Comparison of ENCODE assay signal across 19 mouse cellular contexts in the genomic region with DNA sequence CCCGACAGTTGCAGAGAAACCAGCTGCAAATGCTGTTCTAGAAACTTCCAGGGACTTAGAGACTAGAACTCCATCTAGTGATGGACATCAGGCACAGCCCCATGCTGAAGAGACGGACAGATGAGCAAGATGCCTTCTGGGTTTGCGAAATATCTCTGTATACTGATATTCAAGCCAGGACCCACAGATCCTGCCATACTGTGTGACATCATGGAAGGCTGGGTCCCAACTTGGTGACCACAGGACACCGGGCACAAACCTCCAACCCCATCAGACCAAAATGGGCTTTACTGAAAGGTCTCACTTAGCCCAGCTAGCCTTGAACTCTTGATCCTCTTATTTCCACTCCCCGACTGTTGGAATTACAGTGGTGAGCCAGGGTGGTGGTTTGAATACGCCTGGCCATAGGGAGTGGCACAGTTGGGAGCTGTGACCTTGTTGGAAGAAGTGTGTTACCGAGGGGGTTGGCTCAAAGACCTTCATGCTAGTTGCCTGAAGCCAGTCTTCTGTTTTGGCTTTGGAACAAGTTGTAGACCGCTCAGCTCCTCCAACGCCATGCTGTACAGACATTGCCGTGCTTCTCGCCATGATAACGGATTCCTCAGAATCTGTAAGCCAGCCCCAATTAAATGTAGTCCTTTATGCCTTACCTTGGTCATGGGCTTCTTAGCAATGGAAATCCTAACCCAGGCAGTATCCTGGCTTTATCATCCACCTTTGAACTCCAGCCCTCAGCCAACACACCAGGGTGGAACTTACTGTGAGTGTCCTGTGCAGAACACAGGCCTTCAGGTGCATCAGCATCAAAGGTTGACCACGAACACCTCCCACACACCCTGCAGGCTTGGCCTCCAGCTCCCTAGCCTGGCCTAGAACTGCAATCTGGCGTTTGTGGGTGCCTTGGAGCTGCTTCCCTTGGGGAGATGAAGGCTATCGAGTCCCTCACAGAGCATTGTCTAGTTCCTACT. TPM values are rescaled to one million over a fixed set of nuclear protein-coding genes. Genes with fewer than 3 reads are reported as not detected.
A peak's percentile ranks its signal among the peaks of the same experiment; 100 is the strongest.
DNase-seq lines count a peak whose midpoint lies in the region; ATAC-seq and TF ChIP-seq lines count a peak whose summit lies in the region.
"Had no signal": no experiment of that assay in that cellular context is flagged by ENCODE, and none has a peak within 500 bp of the region (broad histone marks: within the 10 kb centered on the region; RNA-seq: fewer than 3 reads in every experiment).

No protein-coding gene starts in this region.

- H3K4me3 ChIP-seq in hindbrain, postnatal 0 days (ENCODE audit: low read length): no peak overlapping the region
- H3K4me3 ChIP-seq in hindbrain, embryonic 12.5 days: no peak overlapping the region
- H3K4me3 ChIP-seq in embryonic fibroblast, embryonic 13.5 days (ENCODE audit: insufficient read depth, low read length): no peak overlapping the region
- H3K4me3 ChIP-seq: heart, embryonic 12.5 days; kidney, embryonic 15.5 days; lung, embryonic 15.5 days; midbrain, embryonic 12.5 days had no signal

- 86% methylated on average over 15 of the region's 15 CpGs for WGBS in hindbrain, postnatal 0 days
- WGBS in hindbrain, embryonic 12.5 days: 85% methylated on average over 15 of the region's 15 CpGs

- peaks cover 25% of the 10 kb centered on the region for H3K36me3 ChIP-seq in hindbrain, postnatal 0 days (ENCODE audit: insufficient read depth, low read length)
- peaks cover 31% of the 10 kb centered on the region for H3K36me3 ChIP-seq in hindbrain, embryonic 12.5 days

- DNase-seq in adrenal gland, adult 2 months: peak; percentile 52
- DNase-seq in adrenal gland, adult 8-10 months: no peak
- DNase-seq in hindbrain, postnatal 0 days (ENCODE audit: low spot score): no peak
- DNase-seq in 416B (ENCODE audit: low read depth): peak; percentile 61
- DNase-seq: cerebellum, adult 9-11 months; left cerebral cortex, postnatal 4 days; right cerebral cortex, postnatal 14 days; thymus, adult 2 months had no signal

- TF ChIP-seq CTCF in hindbrain, postnatal 0 days (IDR thresholded peaks at IDR 0.05; ENCODE audit: low read depth): no peak
- TF ChIP-seq CTCF in embryonic fibroblast, embryonic 13.5 days (IDR thresholded peaks at IDR 0.05; ENCODE audit: borderline replicate concordance, insufficient read depth, low read length): no peak

- ATAC-seq in hindbrain, postnatal 0 days: no peak
- ATAC-seq in hindbrain, embryonic 12.5 days (ENCODE audit: low FRiP score): no peak
- ATAC-seq in megakaryocyte-erythroid progenitor cell, adult 5-6 weeks (replicated peaks; ENCODE audit: low FRiP score, low TSS enrichment, poor library complexity, severe bottlenecking): no peak
- no peak; the same call in 1 of the 2 replicates for ATAC-seq in megakaryocyte progenitor cell, adult 5-6 weeks (replicated peaks; ENCODE audit: poor library complexity)
- ATAC-seq: activated CD4-positive, CD25-positive, alpha-beta regulatory T cell, adult 4 months had no signal

- 0 out of 2 replicates have a peak overlapping the region, but pooled peaks have one; percentile 9 for H3K27ac ChIP-seq in hindbrain, postnatal 0 days
- H3K27ac ChIP-seq in hindbrain, embryonic 12.5 days: no peak overlapping the region
- no peak overlapping the region for H3K27ac ChIP-seq in embryonic fibroblast, embryonic 13.5 days (ENCODE audit: insufficient read depth, low read length)
- H3K27ac ChIP-seq: hindbrain, embryonic 14.5 days; lung, embryonic 15.5 days; midbrain, embryonic 12.5 days had no signal

- H3K4me1 ChIP-seq in hindbrain, postnatal 0 days (ENCODE audit: insufficient read depth, low read length): no peaks in the 10 kb centered on the region
- peaks cover 12% of the 10 kb centered on the region for H3K4me1 ChIP-seq in hindbrain, embryonic 12.5 days
- no peaks in the 10 kb centered on the region; the same call in 1 of the 2 replicates for H3K4me1 ChIP-seq in embryonic fibroblast, embryonic 13.5 days (ENCODE audit: control insufficient read depth, insufficient read depth, low read length)

- H3K9me3 ChIP-seq in hindbrain, postnatal 0 days (ENCODE audit: low read length): no peaks in the 10 kb centered on the region
- H3K9me3 ChIP-seq in hindbrain, embryonic 12.5 days (replicated peaks): no peaks in the 10 kb centered on the region
- H3K9me3 ChIP-seq: G1E; heart, embryonic 12.5 days; kidney, embryonic 15.5 days; lung, embryonic 15.5 days; midbrain, embryonic 12.5 days had no signal

- H3K9ac ChIP-seq in hindbrain, postnatal 0 days (replicated peaks; ENCODE audit: low read length): no peak overlapping the region
- no peak overlapping the region for H3K9ac ChIP-seq in hindbrain, embryonic 12.5 days
- H3K9ac ChIP-seq: heart, embryonic 12.5 days; hindbrain, embryonic 14.5 days; kidney, embryonic 15.5 days; lung, embryonic 15.5 days; midbrain, embryonic 12.5 days had no signal

- no peak overlapping the region for H3K4me2 ChIP-seq in hindbrain, postnatal 0 days (ENCODE audit: low read depth, low read length)
- no peak overlapping the region for H3K4me2 ChIP-seq in hindbrain, embryonic 12.5 days (replicated peaks)
- H3K4me2 ChIP-seq: heart, embryonic 12.5 days; hindbrain, embryonic 14.5 days; kidney, embryonic 15.5 days; lung, embryonic 15.5 days; midbrain, embryonic 12.5 days had no signal

- H3K27me3 ChIP-seq in hindbrain, postnatal 0 days (ENCODE audit: insufficient read depth, low read length): no peaks in the 10 kb centered on the region
- 0 out of 2 replicates have a peak, but pooled peaks cover 3% of the 10 kb centered on the region for H3K27me3 ChIP-seq in hindbrain, embryonic 12.5 days
- H3K27me3 ChIP-seq: heart, embryonic 12.5 days had no signal

- 0 out of 2 replicates have a peak, but pooled peaks have one; percentile 32 for TF ChIP-seq POLR2A in embryonic fibroblast, embryonic 13.5 days (IDR thresholded peaks at IDR 0.05; ENCODE audit: low read depth, low read length)

RNA-seq across cellular contexts. Expression of a gene that starts 6.8 kb away (rescaled TPM):
- total RNA-seq in adrenal gland, adult 2 months (2021): 100 to 1,000 TPM in 1 of 2 experiments, 10 to 100 TPM in 1; 93.7 to 118 TPM
- polyA plus RNA-seq in adrenal gland, adult 2 months (2012; rRNA removed): 161 and 176 TPM in 2 replicates
- total RNA-seq in adrenal gland, adult 8-10 months (2022): 100 to 1,000 TPM in 3 of 4 experiments, 10 to 100 TPM in 1; 89.6 to 138 (median 129) TPM
- total RNA-seq in hindbrain, postnatal 0 days (2014; rRNA removed): 8.4 and 18.6 TPM in 2 replicates
- 15.8 and 16.9 TPM in 2 replicates for polyA plus RNA-seq in hindbrain, postnatal 0 days (2015; fragmentation: Nextera tagmentation; extraction: Ambion mirVana)
- polyA plus RNA-seq in hindbrain, embryonic 12.5 days (2016; fragmentation: Nextera tagmentation; extraction: Ambion mirVana): 22.6 and 23.2 TPM in 2 replicates
- polyA plus RNA-seq in embryonic fibroblast, embryonic 13.5 days (2011; ENCODE audit: insufficient read length, low read depth, missing spikeins): 83.0 and 116 TPM in 2 replicates
- 1.4 and 1.7 TPM in 2 replicates for total RNA-seq in megakaryocyte-erythroid progenitor cell, adult 5-6 weeks (2014; fragmentation: Nextera tagmentation)
- 1.3 and 1.6 TPM in 2 replicates for total RNA-seq in megakaryocyte-erythroid progenitor cell, adult 5-6 weeks (2017)
- total RNA-seq in megakaryocyte progenitor cell, adult 5-6 weeks (2015): 4.8 and 6.1 TPM in 2 replicates
- total RNA-seq in megakaryocyte progenitor cell, adult 5-6 weeks (2017): 1.1 TPM in 1 of 2 replicates, not detected in the other

RNA-seq across cellular contexts. Expression of a gene that starts 8.4 kb away (rescaled TPM):
- 10 to 100 TPM; 72.0 to 83.7 TPM for total RNA-seq in adrenal gland, adult 2 months (2021)
- 117 and 121 TPM in 2 replicates for polyA plus RNA-seq in adrenal gland, adult 2 months (2012; rRNA removed)
- 100 to 1,000 TPM in 2 of 4 experiments, 10 to 100 TPM in 2; 88.5 to 120 (median 101) TPM for total RNA-seq in adrenal gland, adult 8-10 months (2022)
- 76.7 and 77.7 TPM in 2 replicates for total RNA-seq in hindbrain, postnatal 0 days (2014; rRNA removed)
- polyA plus RNA-seq in hindbrain, postnatal 0 days (2015; fragmentation: Nextera tagmentation; extraction: Ambion mirVana): 40.7 and 45.6 TPM in 2 replicates
- polyA plus RNA-seq in hindbrain, embryonic 12.5 days (2016; fragmentation: Nextera tagmentation; extraction: Ambion mirVana): 50.6 and 52.4 TPM in 2 replicates
- 75.4 and 79.8 TPM in 2 replicates for polyA plus RNA-seq in embryonic fibroblast, embryonic 13.5 days (2011; ENCODE audit: insufficient read length, low read depth, missing spikeins)
- total RNA-seq in megakaryocyte-erythroid progenitor cell, adult 5-6 weeks (2014; fragmentation: Nextera tagmentation): 33.0 and 46.3 TPM in 2 replicates
- 7.2 and 10.2 TPM in 2 replicates for total RNA-seq in megakaryocyte-erythroid progenitor cell, adult 5-6 weeks (2017)
- total RNA-seq in megakaryocyte progenitor cell, adult 5-6 weeks (2015): 19.5 and 21.9 TPM in 2 replicates
- 8.7 and 11.2 TPM in 2 replicates for total RNA-seq in megakaryocyte progenitor cell, adult 5-6 weeks (2017)

RNA-seq across cellular contexts. Expression of a gene that starts 26.1 kb away (rescaled TPM):
- total RNA-seq in adrenal gland, adult 2 months (2021): 10 to 100 TPM; 20.1 to 20.3 TPM
- 40.4 and 50.3 TPM in 2 replicates for polyA plus RNA-seq in adrenal gland, adult 2 months (2012; rRNA removed)
- 10 to 100 TPM; 15.9 to 34.1 (median 22.1) TPM for total RNA-seq in adrenal gland, adult 8-10 months (2022)
- total RNA-seq in hindbrain, postnatal 0 days (2014; rRNA removed): 7.2 and 15.0 TPM in 2 replicates
- 13.0 and 13.6 TPM in 2 replicates for polyA plus RNA-seq in hindbrain, postnatal 0 days (2015; fragmentation: Nextera tagmentation; extraction: Ambion mirVana)
- polyA plus RNA-seq in hindbrain, embryonic 12.5 days (2016; fragmentation: Nextera tagmentation; extraction: Ambion mirVana): 46.7 and 46.8 TPM in 2 replicates
- 31.8 and 37.1 TPM in 2 replicates for polyA plus RNA-seq in embryonic fibroblast, embryonic 13.5 days (2011; ENCODE audit: insufficient read length, low read depth, missing spikeins)
- total RNA-seq in megakaryocyte-erythroid progenitor cell, adult 5-6 weeks (2014; fragmentation: Nextera tagmentation): 37.2 and 42.7 TPM in 2 replicates
- total RNA-seq in megakaryocyte-erythroid progenitor cell, adult 5-6 weeks (2017): 15.5 and 25.6 TPM in 2 replicates
- total RNA-seq in megakaryocyte progenitor cell, adult 5-6 weeks (2015): 22.6 and 25.9 TPM in 2 replicates
- 26.2 and 28.0 TPM in 2 replicates for total RNA-seq in megakaryocyte progenitor cell, adult 5-6 weeks (2017)

RNA-seq across cellular contexts. Expression of a gene that starts 27.1 kb away (rescaled TPM):
- total RNA-seq in adrenal gland, adult 2 months (2021): 100 to 1,000 TPM; 105 to 130 TPM
- 93.3 and 98.1 TPM in 2 replicates for polyA plus RNA-seq in adrenal gland, adult 2 months (2012; rRNA removed)
- 100 to 1,000 TPM; 118 to 180 (median 144) TPM for total RNA-seq in adrenal gland, adult 8-10 months (2022)
- total RNA-seq in hindbrain, postnatal 0 days (2014; rRNA removed): 42.2 and 48.6 TPM in 2 replicates
- polyA plus RNA-seq in hindbrain, postnatal 0 days (2015; fragmentation: Nextera tagmentation; extraction: Ambion mirVana): 31.5 and 33.7 TPM in 2 replicates
- 62.7 and 74.3 TPM in 2 replicates for polyA plus RNA-seq in hindbrain, embryonic 12.5 days (2016; fragmentation: Nextera tagmentation; extraction: Ambion mirVana)
- polyA plus RNA-seq in embryonic fibroblast, embryonic 13.5 days (2011; ENCODE audit: insufficient read length, low read depth, missing spikeins): 62.2 and 75.1 TPM in 2 replicates
- total RNA-seq in megakaryocyte-erythroid progenitor cell, adult 5-6 weeks (2014; fragmentation: Nextera tagmentation): 80.4 and 150 TPM in 2 replicates
- 84.3 and 104 TPM in 2 replicates for total RNA-seq in megakaryocyte-erythroid progenitor cell, adult 5-6 weeks (2017)
- total RNA-seq in megakaryocyte progenitor cell, adult 5-6 weeks (2015): 71.9 and 79.5 TPM in 2 replicates
- 70.4 and 89.4 TPM in 2 replicates for total RNA-seq in megakaryocyte progenitor cell, adult 5-6 weeks (2017)

RNA-seq across cellular contexts. Expression of a gene that starts 28.1 kb away (rescaled TPM):
- 10 to 100 TPM; 40.2 to 49.7 TPM for total RNA-seq in adrenal gland, adult 2 months (2021)
- polyA plus RNA-seq in adrenal gland, adult 2 months (2012; rRNA removed): 17.7 and 21.3 TPM in 2 replicates
- total RNA-seq in adrenal gland, adult 8-10 months (2022): 10 to 100 TPM; 64.6 to 86.8 (median 70.0) TPM
- total RNA-seq in hindbrain, postnatal 0 days (2014; rRNA removed): 14.0 and 18.1 TPM in 2 replicates
- polyA plus RNA-seq in hindbrain, postnatal 0 days (2015; fragmentation: Nextera tagmentation; extraction: Ambion mirVana): 7.5 and 9.2 TPM in 2 replicates
- polyA plus RNA-seq in hindbrain, embryonic 12.5 days (2016; fragmentation: Nextera tagmentation; extraction: Ambion mirVana): 10.9 and 14.0 TPM in 2 replicates
- polyA plus RNA-seq in embryonic fibroblast, embryonic 13.5 days (2011; ENCODE audit: insufficient read length, low read depth, missing spikeins): 15.4 and 16.9 TPM in 2 replicates
- 26.6 and 28.7 TPM in 2 replicates for total RNA-seq in megakaryocyte-erythroid progenitor cell, adult 5-6 weeks (2014; fragmentation: Nextera tagmentation)
- total RNA-seq in megakaryocyte-erythroid progenitor cell, adult 5-6 weeks (2017): 1.9 and 2.1 TPM in 2 replicates
- total RNA-seq in megakaryocyte progenitor cell, adult 5-6 weeks (2015): 20.5 and 21.7 TPM in 2 replicates
- 2.8 and 4.0 TPM in 2 replicates for total RNA-seq in megakaryocyte progenitor cell, adult 5-6 weeks (2017)

Comparison
In these comparisons a context has a peak if more than half of its experiments do, and no peak if none do; other contexts are left out.
1. DNase-seq: peak in adrenal gland, adult 2 months (single experiment) and 416B (single experiment); none in adrenal gland, adult 8-10 months (single experiment) and hindbrain, postnatal 0 days (single experiment).